Mouse (Mus musculus): Measurements from ENCODE around the gene Bmp2k. TPM values are rescaled to one million over a fixed set of nuclear protein-coding genes. Genes with fewer than 3 reads are reported as not detected.
"Not testable (repeated sequence)": the region's sequence is repeated elsewhere in the genome, so short reads cannot be mapped to it uniquely, and the experiment has no call there.

The Bmp2k gene
- polyA plus RNA-seq, 1 experiment from 2014 or later: 8.3 TPM

DNA sequence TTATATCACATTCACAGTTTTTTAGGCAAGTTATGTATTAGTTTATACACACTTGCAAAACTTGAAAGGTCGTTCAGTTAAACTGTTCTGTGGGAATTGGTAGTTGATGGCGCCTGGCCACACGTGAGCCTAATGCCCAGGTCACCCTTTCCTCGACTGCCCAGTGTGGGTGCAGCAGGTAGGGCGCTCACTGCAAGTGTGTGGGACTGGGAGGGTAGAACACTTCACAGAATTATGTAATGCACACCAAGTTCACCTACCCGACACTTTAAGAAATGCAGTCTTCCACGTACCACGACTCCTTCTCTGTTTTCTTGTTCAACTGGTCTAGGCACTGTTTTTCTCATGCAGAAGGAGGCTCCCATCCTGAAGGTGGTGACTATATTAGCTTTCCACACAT lies 30.5 kb downstream of the Bmp2k start:
- no peak overlapping the region for H3K4me3 ChIP-seq (ENCODE audit: control insufficient read depth in 1 of 2, insufficient read depth in 1 of 2, low read depth in 1 of 2, low read length in 2 of 2)
- no peaks in the 10 kb centered on the region for H3K9me3 ChIP-seq (ENCODE audit: control insufficient read depth, low read length)
- H3K27me3 ChIP-seq (ENCODE audit: control insufficient read depth, insufficient read depth, low read length): no peaks in the 10 kb centered on the region
- no peak overlapping the region for H3K27ac ChIP-seq (replicated peaks in 1 of 2; ENCODE audit: control insufficient read depth in 1 of 2, insufficient read depth in 1 of 2, low read depth in 2 of 2, low read length in 2 of 2)
- H3K4me1 ChIP-seq (ENCODE audit: control insufficient read depth in 2 of 2, insufficient read depth in 2 of 2, low read length in 2 of 2): no peaks in the 10 kb centered on the region; a peak in 1 of 4 replicates
- H3K4me2 ChIP-seq (ENCODE audit: low read length): no peak overlapping the region
- WGBS: 89% methylated on average over 8 of the region's 8 CpGs
- no peak overlapping the region for H3K9ac ChIP-seq (ENCODE audit: low read length)
- H3K36me3 ChIP-seq (ENCODE audit: control insufficient read depth, insufficient read depth, low read length): 0 out of 2 replicates have a peak, but pooled peaks cover 5% of the 10 kb centered on the region
- ATAC-seq (ENCODE audit: insufficient number of reproducible peaks, insufficient read depth, low FRiP score, low read depth): no peak

DNA sequence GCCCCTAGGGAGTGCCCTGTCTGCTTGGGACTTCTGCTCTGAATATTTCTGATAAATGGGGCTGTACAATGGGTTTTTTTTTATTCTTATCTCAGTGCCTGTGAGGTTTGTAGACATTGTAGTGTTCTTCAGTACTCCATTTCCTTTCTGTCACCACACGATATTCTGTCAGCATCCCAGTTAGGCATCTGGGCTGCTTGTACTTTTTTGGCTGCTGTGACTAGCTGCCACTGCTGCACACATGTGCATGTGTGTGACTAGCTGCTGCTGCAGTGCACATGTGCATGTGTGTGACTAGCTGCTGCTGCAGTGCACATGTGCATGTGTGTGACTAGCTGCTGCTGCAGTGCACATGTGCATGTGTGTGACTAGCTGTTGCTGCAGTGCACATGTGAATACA lies 31.4 kb downstream of the Bmp2k start:
- H3K9ac ChIP-seq (ENCODE audit: low read length); H3K36me3 ChIP-seq (ENCODE audit: control insufficient read depth, insufficient read depth, low read length); H3K4me2 ChIP-seq (ENCODE audit: low read length); H3K4me1 ChIP-seq (ENCODE audit: control insufficient read depth in 2 of 2, insufficient read depth in 2 of 2, low read length in 2 of 2); H3K27me3 ChIP-seq (ENCODE audit: control insufficient read depth, insufficient read depth, low read length); H3K4me3 ChIP-seq (ENCODE audit: control insufficient read depth in 1 of 2, insufficient read depth in 1 of 2, low read depth in 1 of 2, low read length in 2 of 2); H3K9me3 ChIP-seq (ENCODE audit: control insufficient read depth, low read length); H3K27ac ChIP-seq (replicated peaks in 1 of 2; ENCODE audit: control insufficient read depth in 1 of 2, insufficient read depth in 1 of 2, low read depth in 2 of 2, low read length in 2 of 2); ATAC-seq (ENCODE audit: insufficient number of reproducible peaks, insufficient read depth, low FRiP score, low read depth): not testable (repeated sequence)
- 61% methylated on average over 1 of the region's 1 CpGs for WGBS

- no peak overlapping the region for H3K27ac ChIP-seq (replicated peaks in 1 of 2; ENCODE audit: control insufficient read depth in 1 of 2, insufficient read depth in 1 of 2, low read depth in 2 of 2, low read length in 2 of 2)
- no peaks in the 10 kb centered on the region for H3K9me3 ChIP-seq (ENCODE audit: control insufficient read depth, low read length)
- ATAC-seq (ENCODE audit: insufficient number of reproducible peaks, insufficient read depth, low FRiP score, low read depth): no peak
- H3K4me2 ChIP-seq (ENCODE audit: low read length): no peak overlapping the region
- WGBS: 84% methylated on average over 6 of the region's 6 CpGs
- no peak overlapping the region for H3K9ac ChIP-seq (ENCODE audit: low read length)
- no peak overlapping the region for H3K4me3 ChIP-seq (ENCODE audit: control insufficient read depth in 1 of 2, insufficient read depth in 1 of 2, low read depth in 1 of 2, low read length in 2 of 2)
- no peaks in the 10 kb centered on the region for H3K4me1 ChIP-seq (ENCODE audit: control insufficient read depth in 2 of 2, insufficient read depth in 2 of 2, low read length in 2 of 2)
- H3K27me3 ChIP-seq (ENCODE audit: control insufficient read depth, insufficient read depth, low read length): no peaks in the 10 kb centered on the region
- 0 out of 2 replicates have a peak, but pooled peaks cover 7% of the 10 kb centered on the region for H3K36me3 ChIP-seq (ENCODE audit: control insufficient read depth, insufficient read depth, low read length)
Observed at GRCm38 (mm10) chr5:97031771-97032170, 34.3 kb downstream of the Bmp2k start.

GRCm38 (mm10) chr5:97045260-97045659 lies 47.8 kb downstream of the Bmp2k start:
- Histone ChIP-seq H3K4me1 (ENCODE audit: control insufficient read depth in 2 of 2, insufficient read depth in 2 of 2, low read length in 2 of 2) (0 out of 4 replicates have a peak, but pooled peaks cover 0 to 3% of the 10 kb centered on the region in 2 experiments), H3K9me3 (ENCODE audit: control insufficient read depth, low read length) (no peaks in the 10 kb centered on the region), H3K4me2 (ENCODE audit: low read length) (no peak overlapping the region), H3K4me3 (ENCODE audit: control insufficient read depth in 1 of 2, insufficient read depth in 1 of 2, low read depth in 1 of 2, low read length in 2 of 2) (no peak overlapping the region), H3K27ac (replicated peaks in 1 of 2; ENCODE audit: control insufficient read depth in 1 of 2, insufficient read depth in 1 of 2, low read depth in 2 of 2, low read length in 2 of 2) (no peak overlapping the region), H3K27me3 (ENCODE audit: control insufficient read depth, insufficient read depth, low read length) (no peaks in the 10 kb centered on the region), H3K36me3 (ENCODE audit: control insufficient read depth, insufficient read depth, low read length) (peaks cover 20% of the 10 kb centered on the region; the same call in 1 of the 2 replicates), H3K9ac (ENCODE audit: low read length) (no peak overlapping the region)
- ATAC-seq (ENCODE audit: insufficient number of reproducible peaks, insufficient read depth, low FRiP score, low read depth): no peak
- WGBS: 92% methylated on average over 7 of the region's 7 CpGs

DNA sequence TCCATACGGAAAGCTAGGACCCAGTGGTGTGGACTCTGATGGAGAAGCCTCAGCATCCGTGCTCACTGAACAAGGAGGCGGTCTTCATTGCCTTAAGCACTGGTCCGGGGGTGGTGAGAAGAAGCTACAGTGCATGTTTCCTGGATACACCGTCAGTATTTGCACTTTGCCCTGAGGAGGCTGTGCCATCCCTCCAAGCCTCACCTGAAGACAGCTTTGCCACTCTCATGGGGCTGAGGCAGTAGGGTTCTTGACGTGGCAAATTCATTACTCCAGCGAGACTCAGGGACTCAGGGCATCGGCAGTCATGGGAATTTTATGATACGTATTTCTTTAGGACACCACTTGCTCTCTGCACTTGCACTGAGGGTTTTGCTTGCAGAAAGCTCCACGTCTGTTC lies 49.2 kb downstream of the Bmp2k start:
- no peak for ATAC-seq (ENCODE audit: insufficient number of reproducible peaks, insufficient read depth, low FRiP score, low read depth)
- WGBS: 89% methylated on average over 10 of the region's 10 CpGs

DNA sequence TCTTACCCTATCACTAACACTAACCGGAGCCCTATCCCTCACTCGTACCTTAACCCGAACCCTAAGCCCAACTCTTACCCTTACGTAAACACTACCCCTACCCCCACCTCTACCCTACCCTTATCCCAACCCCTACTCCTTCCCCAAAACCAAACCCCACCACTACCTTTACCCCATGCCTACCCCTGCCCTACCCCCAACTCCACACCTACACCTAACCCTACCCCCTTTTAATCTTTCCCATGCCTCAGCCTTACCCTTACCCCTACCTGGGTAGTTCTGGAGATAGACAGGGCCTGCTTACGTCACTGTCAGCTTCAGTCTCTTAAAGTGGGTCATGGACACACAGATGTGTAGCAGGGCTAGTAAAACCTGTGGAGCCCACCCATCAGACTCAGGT lies 51.4 kb downstream of the Bmp2k start:
- Histone ChIP-seq H3K9ac (ENCODE audit: low read length) (no peak overlapping the region), H3K27me3 (ENCODE audit: control insufficient read depth, insufficient read depth, low read length) (no peaks in the 10 kb centered on the region), H3K4me2 (ENCODE audit: low read length) (no peak overlapping the region), H3K9me3 (ENCODE audit: control insufficient read depth, low read length) (no peaks in the 10 kb centered on the region), H3K4me3 (ENCODE audit: control insufficient read depth in 1 of 2, insufficient read depth in 1 of 2, low read depth in 1 of 2, low read length in 2 of 2) (no peak overlapping the region), H3K4me1 (ENCODE audit: control insufficient read depth in 2 of 2, insufficient read depth in 2 of 2, low read length in 2 of 2) (0 out of 4 replicates have a peak, but pooled peaks cover 0 to 3% of the 10 kb centered on the region in 2 experiments), H3K36me3 (ENCODE audit: control insufficient read depth, insufficient read depth, low read length) (peaks cover 20% of the 10 kb centered on the region; the same call in 1 of the 2 replicates), H3K27ac (replicated peaks in 1 of 2; ENCODE audit: control insufficient read depth in 1 of 2, insufficient read depth in 1 of 2, low read depth in 2 of 2, low read length in 2 of 2) (no peak overlapping the region)
- ATAC-seq (ENCODE audit: insufficient number of reproducible peaks, insufficient read depth, low FRiP score, low read depth): no peak
- 87% methylated on average over 5 of the region's 5 CpGs for WGBS

More for the DNA sequence above, 49.2 kb downstream of the Bmp2k start:
- Histone ChIP-seq H3K36me3 (ENCODE audit: control insufficient read depth, insufficient read depth, low read length) (peaks cover 15% of the 10 kb centered on the region; the same call in 1 of the 2 replicates), H3K27me3 (ENCODE audit: control insufficient read depth, insufficient read depth, low read length) (no peaks in the 10 kb centered on the region), H3K4me1 (ENCODE audit: control insufficient read depth in 2 of 2, insufficient read depth in 2 of 2, low read length in 2 of 2) (0 out of 4 replicates have a peak, but pooled peaks cover 0 to 3% of the 10 kb centered on the region in 2 experiments), H3K9ac (ENCODE audit: low read length) (no peak overlapping the region), H3K4me2 (ENCODE audit: low read length) (no peak overlapping the region), H3K9me3 (ENCODE audit: control insufficient read depth, low read length) (no peaks in the 10 kb centered on the region), H3K4me3 (ENCODE audit: control insufficient read depth in 1 of 2, insufficient read depth in 1 of 2, low read depth in 1 of 2, low read length in 2 of 2) (no peak overlapping the region), H3K27ac (replicated peaks in 1 of 2; ENCODE audit: control insufficient read depth in 1 of 2, insufficient read depth in 1 of 2, low read depth in 2 of 2, low read length in 2 of 2) (no peak overlapping the region)

DNA sequence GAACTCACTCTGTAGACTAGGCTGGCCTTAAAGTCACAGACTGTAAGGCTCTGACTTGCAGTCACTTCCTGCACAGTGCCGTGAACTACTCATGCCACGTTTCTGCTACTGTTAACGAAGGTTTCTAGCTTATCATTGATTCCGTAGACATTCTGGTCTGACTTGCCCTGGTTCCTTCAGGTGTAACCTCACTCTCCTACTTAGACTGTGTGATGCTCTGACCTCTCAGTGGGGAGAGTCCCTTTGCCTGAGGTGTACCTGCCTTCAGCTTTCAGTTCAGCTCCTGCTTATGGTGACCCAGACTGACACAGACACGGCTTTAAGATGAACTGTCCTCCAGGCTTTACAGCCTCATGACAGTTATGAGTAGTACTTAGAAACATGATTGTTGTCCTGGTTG lies 56.7 kb downstream of the Bmp2k start:
- no peaks in the 10 kb centered on the region for H3K27me3 ChIP-seq (ENCODE audit: control insufficient read depth, insufficient read depth, low read length)
- H3K9me3 ChIP-seq (ENCODE audit: control insufficient read depth, low read length): no peaks in the 10 kb centered on the region
- H3K4me2 ChIP-seq (ENCODE audit: low read length): no peak overlapping the region
- H3K36me3 ChIP-seq (ENCODE audit: control insufficient read depth, insufficient read depth, low read length): peaks cover 30% of the 10 kb centered on the region
- WGBS: 88% methylated on average over 5 of the region's 5 CpGs
- no peak overlapping the region for H3K4me3 ChIP-seq (ENCODE audit: control insufficient read depth in 1 of 2, insufficient read depth in 1 of 2, low read depth in 1 of 2, low read length in 2 of 2)
- no peak for ATAC-seq (ENCODE audit: insufficient number of reproducible peaks, insufficient read depth, low FRiP score, low read depth)
- H3K9ac ChIP-seq (ENCODE audit: low read length): no peak overlapping the region
- H3K4me1 ChIP-seq (ENCODE audit: control insufficient read depth in 2 of 2, insufficient read depth in 2 of 2, low read length in 2 of 2): 0 out of 4 replicates have a peak, but pooled peaks cover 0 to 3% of the 10 kb centered on the region in 2 experiments
- no peak overlapping the region for H3K27ac ChIP-seq (replicated peaks in 1 of 2; ENCODE audit: control insufficient read depth in 1 of 2, insufficient read depth in 1 of 2, low read depth in 2 of 2, low read length in 2 of 2)

DNA sequence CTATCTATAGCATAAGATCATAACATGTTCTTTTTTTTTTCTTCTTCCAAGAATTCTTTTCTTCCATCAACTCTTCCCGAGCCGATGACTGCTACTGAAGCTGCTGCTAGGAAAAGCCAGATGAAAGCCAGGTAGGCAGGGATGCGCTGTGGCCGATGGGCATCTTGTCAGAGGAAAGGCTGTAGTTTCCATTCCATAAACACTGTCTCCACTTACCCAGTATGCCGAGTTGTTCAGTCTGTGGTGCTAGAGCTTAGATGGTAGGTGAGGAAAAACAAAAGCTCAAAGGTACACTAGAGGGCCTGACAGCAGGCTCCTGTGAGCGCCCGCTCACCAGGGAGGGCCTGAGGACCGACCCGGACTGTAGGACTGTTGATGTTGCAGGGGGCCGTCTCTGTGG lies 57.3 kb downstream of the Bmp2k start:
- H3K4me3 ChIP-seq (ENCODE audit: control insufficient read depth in 1 of 2, insufficient read depth in 1 of 2, low read depth in 1 of 2, low read length in 2 of 2): no peak overlapping the region
- no peak overlapping the region for H3K9ac ChIP-seq (ENCODE audit: low read length)
- H3K4me1 ChIP-seq (ENCODE audit: control insufficient read depth in 2 of 2, insufficient read depth in 2 of 2, low read length in 2 of 2): 0 out of 4 replicates have a peak, but pooled peaks cover 0 to 2% of the 10 kb centered on the region in 2 experiments
- no peak for ATAC-seq (ENCODE audit: insufficient number of reproducible peaks, insufficient read depth, low FRiP score, low read depth)
- peaks cover 30% of the 10 kb centered on the region for H3K36me3 ChIP-seq (ENCODE audit: control insufficient read depth, insufficient read depth, low read length)
- H3K27me3 ChIP-seq (ENCODE audit: control insufficient read depth, insufficient read depth, low read length): no peaks in the 10 kb centered on the region
- 79% methylated on average over 10 of the region's 10 CpGs for WGBS
- no peak overlapping the region for H3K4me2 ChIP-seq (ENCODE audit: low read length)
- H3K27ac ChIP-seq (replicated peaks in 1 of 2; ENCODE audit: control insufficient read depth in 1 of 2, insufficient read depth in 1 of 2, low read depth in 2 of 2, low read length in 2 of 2): no peak overlapping the region
- H3K9me3 ChIP-seq (ENCODE audit: control insufficient read depth, low read length): no peaks in the 10 kb centered on the region
